Mouse (Mus musculus) midbrain, embryonic 13.5 days (tissue): ENCODE data around the gene Asic3. TPM values are rescaled to one million over a fixed set of nuclear protein-coding genes. Genes with fewer than 3 reads are reported as not detected.
A peak's percentile ranks its signal among the peaks of the same experiment; 100 is the strongest.

Source experiments
- ATAC-seq: fragments of 200-750 bp; cut with Nextera tagmentation; 2 replicates; pipeline ENCODE4 v1.8.0; 2017; ENCODE audit warnings: mild to moderate bottlenecking, moderate TSS enrichment, moderate library complexity
- H3K27ac ChIP-seq: fragments of 300-500 bp; sonication (generic); 2 replicates; pipeline ENCODE4 v1.5.1; 2015; ENCODE audit warnings: inconsistent platforms, mild to moderate bottlenecking, moderate library complexity
- H3K27me3 ChIP-seq: fragments of 300-500 bp; sonication (generic); 2 replicates; pipeline ENCODE4 v1.6.1; 2015; ENCODE audit warnings: mild to moderate bottlenecking, inconsistent platforms
- H3K36me3 ChIP-seq: fragments of 300-500 bp; sonication (generic); 2 replicates; pipeline ENCODE4 v1.6.1; 2015; ENCODE audit warnings: mild to moderate bottlenecking, inconsistent platforms
- H3K4me1 ChIP-seq: fragments of 300-500 bp; sonication (generic); replicated peaks from 2 replicates; pipeline ENCODE4 v1.6.1; 2015; ENCODE audit warnings: inconsistent platforms
- H3K4me2 ChIP-seq: fragments of 300-500 bp; sonication (generic); replicated peaks from 2 replicates; pipeline ENCODE4 v1.6.1; 2015; ENCODE audit warnings: moderate library complexity, mild to moderate bottlenecking, inconsistent platforms
- H3K4me3 ChIP-seq: fragments of 300-500 bp; sonication (generic); replicated peaks from 2 replicates; pipeline ENCODE4 v1.5.1; 2015; ENCODE audit warnings: mild to moderate bottlenecking, inconsistent platforms
- H3K9ac ChIP-seq: fragments of 300-500 bp; sonication (generic); replicated peaks from 2 replicates; pipeline ENCODE4 v1.6.1; 2015; ENCODE audit warnings: mild to moderate bottlenecking, inconsistent platforms
- H3K9me3 ChIP-seq: fragments of 300-500 bp; sonication (generic); 2 replicates; pipeline ENCODE4 v1.6.1; 2016; ENCODE audit warnings: mild to moderate bottlenecking, inconsistent platforms
- WGBS: fragments of 180-500 bp; shearing (Covaris S2); methylation state at CpG from one replicate; pipeline ENCODE4 v1.1.7; 2015; 5-methylcytosine and 5-hydroxymethylcytosine counted together
- polyA plus RNA-seq: library from polyadenylated mRNA; unstranded; fragments of >200 nt; fragmentation: Nextera tagmentation; extraction: Ambion mirVana; gene quantifications from 2 replicates; pipeline ENCODE4 v1.2.1, GENCODE M21; 2015

Gene Asic3
- polyA plus RNA-seq, 1 experiment from 2014 or later: not detected

DNA sequence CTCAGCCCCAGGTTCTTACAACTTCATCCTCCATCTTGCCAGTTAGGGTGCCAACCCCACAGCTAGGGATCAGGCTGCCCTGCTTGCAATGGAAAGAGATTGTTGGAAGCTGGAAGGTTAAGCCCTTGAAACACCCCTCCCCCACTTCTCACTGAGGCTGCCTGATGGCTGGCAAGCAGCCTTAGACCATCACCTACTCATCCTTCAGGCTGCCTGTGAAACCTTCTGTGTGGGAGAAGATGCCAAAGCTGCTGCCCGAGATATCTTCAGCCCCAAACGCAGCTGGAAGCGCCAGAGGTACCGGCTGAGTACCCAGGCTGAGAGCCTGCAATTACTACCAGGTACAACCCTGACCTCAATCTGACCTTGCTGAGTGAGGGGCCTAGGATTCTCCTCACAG, 33.7 kb upstream of the Asic3 start:
- Histone ChIP-seq H3K9ac (no peak overlapping the region), H3K4me2 (no peak overlapping the region), H3K27ac (no peak overlapping the region), H3K4me1 (peaks cover 18% of the 10 kb centered on the region), H3K4me3 (no peak overlapping the region), H3K27me3 (peaks cover 5% of the 10 kb centered on the region; the same call in 1 of the 2 replicates), H3K36me3 (no peaks in the 10 kb centered on the region), H3K9me3 (no peaks in the 10 kb centered on the region)
- no peak for ATAC-seq
- 89% methylated on average over 4 of the region's 4 CpGs for WGBS

DNA sequence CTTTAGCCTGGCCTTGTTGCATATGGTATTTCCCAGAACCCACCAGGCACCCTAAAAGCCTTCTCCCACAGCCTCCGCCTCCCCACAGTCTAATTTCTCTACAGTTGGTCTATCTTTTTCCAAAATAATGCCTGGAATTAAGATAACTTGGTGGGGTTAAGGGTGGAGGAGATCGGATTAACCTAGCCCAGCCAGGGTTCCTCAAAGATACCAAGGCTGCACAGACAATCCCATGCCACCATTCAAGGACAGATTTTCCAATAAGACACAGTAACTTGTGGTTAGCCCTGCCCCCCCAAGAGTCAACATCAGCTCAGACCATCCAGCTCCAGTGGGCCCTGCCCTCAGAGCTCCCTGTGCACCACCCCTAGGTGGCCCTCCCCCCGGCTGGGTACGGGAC, 32.7 kb upstream of the Asic3 start:
- ATAC-seq: no peak
- peaks cover 15% of the 10 kb centered on the region for H3K27me3 ChIP-seq

DNA sequence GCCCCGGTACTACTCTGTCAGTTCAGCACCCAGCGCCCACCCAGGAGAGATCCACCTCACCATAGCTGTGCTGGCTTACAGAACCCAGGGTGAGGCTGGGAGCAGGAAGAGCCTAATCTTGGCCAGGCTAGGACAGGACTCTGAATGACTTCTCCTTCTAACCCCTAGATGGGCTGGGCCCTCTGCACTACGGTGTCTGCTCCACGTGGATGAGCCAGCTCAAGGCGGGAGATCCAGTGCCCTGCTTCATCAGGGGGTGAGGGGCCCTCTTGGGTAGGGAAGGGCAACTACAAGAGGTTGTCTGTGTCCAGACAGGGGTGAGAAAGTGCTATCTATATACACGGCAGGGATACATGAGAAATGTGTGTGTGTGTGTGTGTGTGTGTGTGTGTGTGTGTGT, 31.7 kb upstream of the Asic3 start:
- no peaks in the 10 kb centered on the region for H3K9me3 ChIP-seq
- no peak for ATAC-seq
- 69% methylated on average over 6 of the region's 6 CpGs for WGBS
- no peak overlapping the region for H3K9ac ChIP-seq
- H3K4me3 ChIP-seq: no peak overlapping the region
- H3K4me2 ChIP-seq: no peak overlapping the region
- H3K27ac ChIP-seq: no peak overlapping the region
- H3K27me3 ChIP-seq: peaks cover 25% of the 10 kb centered on the region
- H3K36me3 ChIP-seq: no peaks in the 10 kb centered on the region
- H3K4me1 ChIP-seq: peaks cover 18% of the 10 kb centered on the region

More for the DNA sequence above, 32.7 kb upstream of the Asic3 start:
- no peak overlapping the region for H3K9ac ChIP-seq
- WGBS: 97% methylated on average over 4 of the region's 4 CpGs
- no peak overlapping the region for H3K4me3 ChIP-seq
- H3K36me3 ChIP-seq: no peaks in the 10 kb centered on the region
- no peaks in the 10 kb centered on the region for H3K9me3 ChIP-seq
- peaks cover 18% of the 10 kb centered on the region for H3K4me1 ChIP-seq
- H3K27ac ChIP-seq: no peak overlapping the region
- no peak overlapping the region for H3K4me2 ChIP-seq

DNA sequence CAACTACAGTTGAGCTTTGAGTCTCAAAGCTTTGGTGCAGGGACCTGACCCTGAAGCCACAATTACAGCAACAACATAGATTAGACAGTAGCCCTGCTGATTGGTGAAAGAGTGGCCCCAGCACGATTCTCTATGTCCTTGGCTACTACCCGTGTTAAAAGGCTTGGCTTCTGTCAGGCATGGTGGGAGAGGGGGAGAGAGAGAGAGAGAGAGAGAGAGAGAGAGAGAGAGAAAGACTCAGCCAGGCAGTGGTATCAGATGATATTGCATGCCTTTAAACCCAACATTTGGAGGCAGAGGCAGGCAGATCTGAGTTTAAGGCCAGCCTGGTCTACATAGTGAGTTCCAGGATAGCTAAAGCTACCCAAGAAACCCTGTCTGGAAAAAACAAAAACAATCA, 31.2 kb upstream of the Asic3 start:
- WGBS: 70% methylated on average over 2 of the region's 2 CpGs
- Histone ChIP-seq H3K4me2 (no peak overlapping the region), H3K27ac (no peak overlapping the region), H3K9ac (no peak overlapping the region), H3K27me3 (peaks cover 30% of the 10 kb centered on the region), H3K9me3 (no peaks in the 10 kb centered on the region), H3K4me3 (no peak overlapping the region), H3K36me3 (no peaks in the 10 kb centered on the region), H3K4me1 (peaks cover 22% of the 10 kb centered on the region)
- ATAC-seq: no peak

DNA sequence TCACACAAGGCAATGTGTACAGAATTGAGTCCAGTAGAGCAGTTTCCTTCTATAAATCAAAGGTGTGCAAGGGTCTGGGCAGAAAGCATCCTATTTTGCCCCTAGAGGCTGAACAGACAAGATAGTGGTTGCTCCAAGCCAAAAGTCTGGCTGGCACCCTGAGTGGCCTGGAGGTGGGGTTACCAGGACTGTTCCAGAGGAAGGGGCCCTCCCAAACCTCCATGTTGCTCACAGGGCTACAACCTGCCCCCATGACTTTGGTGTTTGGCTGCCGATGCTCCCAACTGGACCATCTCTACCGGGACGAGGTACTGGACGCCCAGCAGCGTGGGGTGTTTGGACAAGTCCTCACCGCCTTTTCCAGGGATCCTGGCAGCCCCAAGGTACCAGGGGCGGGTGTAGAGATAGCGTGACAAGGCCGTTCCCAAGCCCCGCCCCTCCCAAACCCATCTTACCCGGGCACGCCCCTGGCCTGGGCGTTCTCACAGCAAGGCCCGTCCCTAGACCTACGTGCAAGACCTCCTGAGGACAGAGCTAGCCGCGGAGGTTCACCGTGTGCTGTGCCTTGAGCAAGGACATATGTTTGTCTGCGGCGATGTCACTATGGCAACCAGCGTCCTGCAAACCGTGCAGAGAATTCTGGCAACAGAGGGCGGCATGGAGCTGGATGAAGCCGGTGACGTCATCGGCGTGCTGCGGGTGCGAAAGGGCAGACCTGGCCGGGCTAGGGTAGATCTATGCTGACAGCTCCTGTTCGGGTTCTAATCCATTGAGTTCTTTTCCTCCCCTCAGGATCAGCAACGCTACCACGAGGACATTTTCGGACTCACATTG, 29.9 kb upstream of the Asic3 start:
- no peaks in the 10 kb centered on the region for H3K9me3 ChIP-seq
- H3K4me1 ChIP-seq: peaks cover 34% of the 10 kb centered on the region
- peak; percentile 91 for ATAC-seq
- 1% methylated on average over 34 of the region's 34 CpGs for WGBS
- peaks cover 38% of the 10 kb centered on the region for H3K27me3 ChIP-seq
- peak overlapping the region; percentile 66 for H3K4me2 ChIP-seq
- peak overlapping the region; percentile 60 for H3K9ac ChIP-seq
- no peaks in the 10 kb centered on the region for H3K36me3 ChIP-seq
- peak overlapping the region; percentile 45 for H3K4me3 ChIP-seq
- H3K27ac ChIP-seq: peak overlapping the region; percentile 67

DNA sequence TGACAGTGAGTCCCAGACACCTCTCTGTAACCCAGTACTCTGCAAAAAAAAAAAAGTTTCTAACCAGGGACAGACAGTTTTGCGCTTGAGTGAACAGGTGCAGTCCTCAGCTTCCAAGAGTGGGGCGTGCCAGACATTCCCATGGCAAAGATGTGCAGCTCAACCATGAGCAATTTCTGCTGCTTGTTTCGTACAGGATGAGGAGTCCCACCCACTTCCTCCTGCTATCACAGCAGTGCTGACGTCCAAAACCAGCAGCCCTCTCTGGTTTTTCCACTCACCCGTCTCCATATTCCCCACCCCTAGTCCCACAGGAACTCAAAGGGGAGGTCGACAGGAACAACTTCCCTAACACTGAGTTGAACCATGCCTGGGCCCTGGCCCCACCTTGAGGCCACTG, 28.8 kb upstream of the Asic3 start:
- Histone ChIP-seq H3K27ac (no peak overlapping the region), H3K4me2 (no peak overlapping the region), H3K9me3 (no peaks in the 10 kb centered on the region), H3K4me3 (no peak overlapping the region), H3K27me3 (peaks cover 50% of the 10 kb centered on the region), H3K36me3 (no peaks in the 10 kb centered on the region), H3K4me1 (peaks cover 37% of the 10 kb centered on the region), H3K9ac (no peak overlapping the region)
- ATAC-seq: no peak
- WGBS: 75% methylated on average over 6 of the region's 6 CpGs

DNA sequence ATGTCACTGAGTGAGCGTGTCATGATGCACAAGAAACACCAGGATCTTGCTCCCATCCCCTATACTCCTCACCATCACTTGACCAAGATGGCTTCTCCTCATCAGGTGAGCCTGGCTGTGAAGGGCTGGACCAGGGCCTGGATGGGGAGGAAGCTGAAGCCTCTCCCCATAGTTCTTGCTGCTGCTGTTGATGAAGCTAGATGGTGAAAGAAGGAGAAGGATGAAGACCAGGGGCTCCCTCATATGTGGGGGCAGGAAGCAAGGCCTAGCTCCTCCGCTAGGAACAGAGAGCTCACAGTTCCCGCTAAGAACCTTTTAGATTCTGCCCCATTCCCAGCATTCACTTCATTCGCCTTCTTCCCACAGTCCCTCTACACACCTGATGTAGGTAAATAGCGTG, 27.8 kb upstream of the Asic3 start:
- Histone ChIP-seq H3K27me3 (peaks cover 59% of the 10 kb centered on the region), H3K9ac (no peak overlapping the region)

DNA sequence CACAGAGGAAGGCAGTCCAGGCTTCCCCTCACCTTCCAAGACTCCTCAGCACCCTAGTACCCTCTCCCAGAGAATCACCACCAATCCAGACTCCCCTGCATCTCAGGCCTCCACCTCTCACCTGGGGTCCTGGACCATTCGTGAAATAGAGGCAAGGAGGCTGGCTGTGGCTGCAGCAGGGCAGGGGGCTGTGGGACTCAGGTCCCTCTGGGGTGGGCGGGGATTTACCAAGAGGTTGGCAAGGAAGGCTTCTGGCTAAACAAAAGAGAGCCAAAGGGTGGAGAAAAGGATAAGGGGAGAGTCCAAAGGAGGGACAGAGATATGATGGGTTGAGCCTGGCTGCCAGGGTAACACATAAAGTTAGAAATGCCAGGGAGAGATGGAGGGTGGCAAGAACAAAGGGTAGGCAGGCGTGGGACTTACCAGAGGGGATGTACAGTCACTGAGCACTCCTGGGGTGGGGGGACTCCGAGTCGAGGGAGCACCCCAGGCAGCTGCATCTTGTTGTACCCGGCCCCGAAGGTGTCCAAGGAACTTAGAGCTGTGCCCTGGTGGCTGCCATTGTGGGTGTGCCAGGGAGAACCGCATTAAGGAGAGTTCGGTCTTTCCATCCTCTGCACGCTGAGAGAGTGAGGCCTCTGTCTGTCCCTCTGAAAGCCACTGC, 27.2 kb upstream of the Asic3 start:
- WGBS: 80% methylated on average over 10 of the region's 10 CpGs
- no peak overlapping the region for H3K4me2 ChIP-seq
- H3K4me1 ChIP-seq: peaks cover 37% of the 10 kb centered on the region
- no peak for ATAC-seq
- H3K9me3 ChIP-seq: no peaks in the 10 kb centered on the region
- H3K9ac ChIP-seq: no peak overlapping the region
- H3K4me3 ChIP-seq: no peak overlapping the region
- H3K27ac ChIP-seq: no peak overlapping the region
- H3K27me3 ChIP-seq: peaks cover 63% of the 10 kb centered on the region
- H3K36me3 ChIP-seq: no peaks in the 10 kb centered on the region

More for the DNA sequence above, 27.8 kb upstream of the Asic3 start:
- WGBS: 85% methylated on average over 5 of the region's 5 CpGs
- ATAC-seq: no peak
- Histone ChIP-seq H3K4me1 (peaks cover 37% of the 10 kb centered on the region), H3K9me3 (no peaks in the 10 kb centered on the region), H3K4me2 (no peak overlapping the region), H3K36me3 (no peaks in the 10 kb centered on the region), H3K4me3 (no peak overlapping the region), H3K27ac (no peak overlapping the region)

DNA sequence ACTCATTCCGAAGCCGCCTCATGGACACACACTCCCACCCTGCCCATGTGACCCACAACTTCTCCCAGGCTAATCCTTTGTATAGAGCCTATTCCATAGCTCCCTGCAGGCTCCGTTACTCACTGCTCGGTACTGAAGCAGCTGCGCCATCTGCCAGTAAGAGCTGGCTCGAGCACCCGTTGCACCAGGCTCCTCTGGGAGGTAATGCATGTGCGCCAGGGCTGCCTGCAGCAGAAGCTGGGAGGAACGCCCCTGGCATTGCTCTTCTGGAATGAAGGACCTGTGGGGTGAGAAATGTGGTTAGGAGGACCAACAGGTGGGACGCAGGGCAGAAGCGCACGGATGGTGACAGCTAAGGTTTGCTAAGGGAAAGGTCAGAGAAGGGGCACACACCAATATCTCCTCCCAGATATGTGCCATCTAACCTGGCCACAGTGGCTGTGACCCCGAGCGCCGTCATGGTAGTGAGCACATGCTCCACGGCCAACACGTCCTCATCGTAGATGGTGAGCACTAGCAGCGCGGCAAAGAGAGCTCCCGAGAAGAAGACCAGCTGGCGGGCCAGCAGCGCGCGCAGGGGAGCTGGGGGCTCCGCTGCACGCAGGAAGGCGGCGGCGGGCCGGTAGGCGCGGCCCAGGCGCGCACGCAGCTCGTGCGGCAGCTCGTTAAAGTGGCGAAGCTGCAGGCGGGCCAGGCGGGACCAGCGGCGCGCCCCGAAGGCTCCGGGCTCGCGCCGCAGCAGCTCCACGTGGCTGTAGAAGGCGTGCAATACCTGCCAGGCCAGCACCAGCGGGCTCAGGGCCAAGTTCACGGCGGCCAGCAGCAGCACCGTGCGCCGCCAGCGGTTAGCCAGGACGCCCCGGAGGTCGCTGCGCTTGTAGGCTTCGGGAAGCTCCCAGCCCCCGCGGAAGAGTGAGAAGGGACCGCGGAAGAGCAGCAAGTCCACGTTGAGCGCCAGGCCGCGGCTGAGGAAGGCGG, 25.6 kb upstream of the Asic3 start:
- Histone ChIP-seq H3K36me3 (no peaks in the 10 kb centered on the region), H3K27me3 (peaks cover 63% of the 10 kb centered on the region), H3K4me2 (peak overlapping the region; percentile 93), H3K4me1 (peaks cover 34% of the 10 kb centered on the region), H3K27ac (no peak overlapping the region), H3K9me3 (no peaks in the 10 kb centered on the region), H3K4me3 (peak overlapping the region; percentile 48), H3K9ac (peak overlapping the region; percentile 68)
- WGBS: under 1% methylated on average over 73 of the region's 73 CpGs
- peak; percentile 48 for ATAC-seq

DNA sequence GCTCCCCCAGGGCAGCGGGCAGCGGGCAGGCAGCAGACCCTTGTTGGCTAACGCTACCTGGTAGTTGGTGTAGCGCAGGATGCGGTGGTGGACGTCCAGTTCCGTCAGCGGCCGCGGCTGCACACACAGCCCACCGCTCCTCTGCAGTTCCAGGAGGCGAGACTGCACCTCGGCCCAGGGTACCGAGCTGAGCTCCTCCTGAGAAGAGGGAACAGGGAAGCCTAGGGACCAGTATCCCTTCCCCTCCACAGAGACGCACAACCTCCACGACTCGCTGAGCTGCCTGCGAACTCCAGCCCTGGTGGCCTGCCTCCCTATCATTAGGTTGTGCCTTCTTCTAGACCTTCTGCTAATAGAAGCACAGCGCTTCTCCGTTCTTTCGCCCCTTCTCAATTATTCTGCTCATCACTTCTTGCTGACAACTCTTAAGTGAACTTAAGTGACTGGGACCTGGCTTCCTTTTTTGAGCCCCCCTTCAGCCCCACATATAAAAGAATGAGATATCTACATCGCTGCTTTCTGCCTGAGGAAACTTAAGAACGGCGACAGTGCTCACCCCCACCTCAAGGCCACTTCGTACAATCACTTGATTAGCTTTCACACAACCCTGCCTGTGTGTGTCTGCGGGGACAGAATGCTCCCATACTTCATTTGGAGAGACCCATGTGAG, 24.8 kb upstream of the Asic3 start:
- peak overlapping the region; percentile 93 for H3K4me2 ChIP-seq
- peaks cover 63% of the 10 kb centered on the region for H3K27me3 ChIP-seq
- no peak for ATAC-seq
- peaks cover 26% of the 10 kb centered on the region for H3K4me1 ChIP-seq
- H3K9me3 ChIP-seq: no peaks in the 10 kb centered on the region
- H3K27ac ChIP-seq: no peak overlapping the region
- H3K36me3 ChIP-seq: no peaks in the 10 kb centered on the region
- peak overlapping the region; percentile 48 for H3K4me3 ChIP-seq
- 22% methylated on average over 26 of the region's 26 CpGs for WGBS
- peak overlapping the region; percentile 68 for H3K9ac ChIP-seq

DNA sequence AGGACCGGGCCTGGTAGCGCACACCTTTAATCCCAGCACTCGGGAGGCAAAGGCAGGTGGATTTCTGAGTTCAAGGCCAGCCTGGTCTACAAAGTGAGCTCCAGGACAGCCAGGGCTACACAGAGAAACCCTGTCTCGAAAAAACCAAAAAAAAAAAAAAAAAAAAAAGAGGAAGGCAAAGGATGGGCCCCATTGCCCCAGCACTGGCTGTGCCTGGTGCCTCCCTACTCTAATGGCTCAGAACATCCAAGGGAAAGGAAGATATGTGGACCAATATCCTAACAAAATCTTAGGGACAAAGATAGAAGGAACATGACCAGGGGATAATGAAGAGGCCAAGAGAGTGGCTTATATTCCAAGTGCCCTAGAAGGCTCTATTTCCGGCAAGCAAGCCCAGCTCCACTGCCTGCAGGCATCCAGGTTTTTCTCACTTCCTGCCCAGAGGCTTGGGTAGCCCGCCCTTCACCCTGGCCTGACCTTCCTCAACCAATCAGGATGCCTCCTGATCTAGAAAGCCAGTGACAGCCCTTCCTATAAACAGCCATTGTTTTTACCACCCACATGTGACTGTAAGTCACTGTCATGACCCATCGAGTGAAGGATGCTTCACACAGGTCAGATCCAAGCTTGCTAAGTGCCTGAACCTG, 24.1 kb upstream of the Asic3 start:
- Histone ChIP-seq H3K27me3 (peaks cover 63% of the 10 kb centered on the region), H3K4me1 (peaks cover 26% of the 10 kb centered on the region), H3K9me3 (no peaks in the 10 kb centered on the region), H3K27ac (no peak overlapping the region), H3K4me3 (no peak overlapping the region), H3K36me3 (no peaks in the 10 kb centered on the region), H3K4me2 (no peak overlapping the region), H3K9ac (no peak overlapping the region)
- ATAC-seq: no peak
- WGBS: 55% methylated on average over 7 of the region's 7 CpGs
